Mouse (Mus musculus) intestine, embryonic 16.5 days (tissue): ENCODE data around the gene Tmem145. TPM values are rescaled to one million over a fixed set of nuclear protein-coding genes. Genes with fewer than 3 reads are reported as not detected.

ENCODE experiments used
- ATAC-seq: fragments of 200-750 bp; cut with Nextera tagmentation; 2 replicates; pipeline ENCODE4 v1.8.0; 2017; ENCODE audit warnings: moderate TSS enrichment, moderate library complexity
- H3K27ac ChIP-seq: fragments of 300-500 bp; sonication (generic); 2 replicates; pipeline ENCODE4 v1.5.1; 2014; ENCODE audit warnings: mild to moderate bottlenecking, low read length
- H3K27me3 ChIP-seq: fragments of 300-500 bp; sonication (generic); replicated peaks from 2 replicates; pipeline ENCODE4 v1.6.1; 2014; ENCODE audit warnings: low read length, control low read depth, mixed read lengths; ENCODE audit not compliant: control insufficient read depth, insufficient read depth
- H3K36me3 ChIP-seq: fragments of 300-500 bp; sonication (generic); 2 replicates; pipeline ENCODE4 v1.6.1; 2014; ENCODE audit warnings: low read length, control low read depth; ENCODE audit not compliant: control insufficient read depth, insufficient read depth
- H3K4me1 ChIP-seq: fragments of 300-500 bp; sonication (generic); 2 replicates; pipeline ENCODE4 v1.6.1; 2014; ENCODE audit warnings: low read length, control low read depth, mixed read lengths; ENCODE audit not compliant: control insufficient read depth, insufficient read depth
- H3K4me2 ChIP-seq: fragments of 300-500 bp; sonication (generic); 2 replicates; pipeline ENCODE4 v1.6.1; 2014; ENCODE audit warnings: low read depth, low read length, control low read depth
- H3K4me3 ChIP-seq: fragments of 300-500 bp; sonication (generic); 2 replicates; pipeline ENCODE4 v1.5.1; 2014; ENCODE audit warnings: mild to moderate bottlenecking, low read length
- H3K9ac ChIP-seq: fragments of 300-500 bp; sonication (generic); 2 replicates; pipeline ENCODE4 v1.6.1; 2014; ENCODE audit warnings: low read depth, low read length
- H3K9me3 ChIP-seq: fragments of 300-500 bp; sonication (generic); 2 replicates; pipeline ENCODE4 v1.6.1; 2016; ENCODE audit warnings: low read length, control low read depth; ENCODE audit not compliant: control insufficient read depth
- WGBS: fragments of 180-500 bp; shearing (Covaris S2); extraction: QIAGEN DNeasy Blood & Tissue Kit; methylation state at CpG from one replicate; pipeline ENCODE4 v1.1.7; 2014; 5-methylcytosine and 5-hydroxymethylcytosine counted together
- polyA plus RNA-seq: library from polyadenylated mRNA; unstranded; fragments of >200 nt; fragmentation: Nextera tagmentation; extraction: Ambion mirVana; gene quantifications from 2 replicates; pipeline ENCODE4 v1.2.1, GENCODE M21; 2015

The Tmem145 gene
- polyA plus RNA-seq, 1 experiment from 2014 or later: 0.61 TPM

DNA sequence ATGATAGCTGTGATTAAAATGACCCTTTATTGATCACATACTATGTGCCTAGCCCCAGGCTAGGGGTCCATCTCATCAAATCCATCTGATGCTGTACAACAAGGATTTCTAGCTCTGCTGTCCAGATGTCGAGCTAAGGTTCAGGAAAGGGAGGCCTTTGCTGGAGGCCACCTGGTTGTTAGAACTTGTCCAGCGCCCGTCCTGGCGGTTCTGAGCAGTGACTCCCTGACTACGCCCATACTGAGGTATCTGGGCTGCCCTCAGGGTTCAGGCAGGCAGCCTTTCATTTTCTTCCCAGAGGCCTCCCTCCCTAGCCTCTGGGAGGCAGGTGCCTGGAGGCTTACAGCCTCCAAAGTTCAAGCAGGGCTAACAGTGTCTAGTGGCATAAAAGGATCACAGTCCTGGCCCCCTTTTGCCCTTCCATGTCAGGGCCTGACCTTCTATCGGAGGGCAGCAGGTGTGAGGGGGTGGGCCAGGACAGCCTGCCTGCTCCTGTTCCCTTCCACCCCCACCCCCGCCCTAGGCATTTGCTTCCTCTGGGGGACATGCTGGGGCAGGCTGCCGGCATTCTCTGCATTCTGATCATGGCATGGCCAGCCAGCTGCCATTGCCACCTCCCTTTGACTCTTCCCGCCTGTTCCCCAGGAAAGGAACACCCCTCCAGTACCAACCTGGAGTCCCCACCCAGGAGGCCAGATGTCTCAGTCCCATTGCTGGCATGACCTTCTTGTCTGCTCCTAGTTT is 30.2 kb upstream of the Tmem145 start:
- peak overlapping the region; percentile 44 for H3K9ac ChIP-seq
- peak overlapping the region; percentile 43; the same call in 1 of the 2 replicates for H3K27ac ChIP-seq

DNA sequence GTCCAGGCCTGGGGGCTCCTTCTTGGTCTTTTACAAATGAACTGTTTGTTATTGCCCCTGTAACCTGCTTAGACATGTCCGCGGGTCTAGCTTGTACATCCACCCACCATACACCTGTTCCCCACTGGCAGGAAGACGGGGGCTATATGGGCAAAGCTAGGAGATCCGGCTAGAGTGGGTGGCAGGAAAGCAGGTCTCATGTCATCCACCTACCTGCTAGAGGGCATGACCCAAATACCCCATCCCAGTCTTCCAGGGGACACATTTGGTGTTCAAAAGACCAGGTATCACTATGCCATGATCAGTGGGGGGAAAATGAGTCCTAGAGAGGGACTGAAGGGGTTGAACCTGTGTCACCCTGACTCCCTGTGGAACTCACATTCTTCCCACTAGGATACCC is 28.5 kb upstream of the Tmem145 start:
- Histone ChIP-seq H3K9ac (peak overlapping the region; percentile 81), H3K27ac (peak overlapping the region; percentile 98; the same call in 1 of the 2 replicates), H3K27me3 (no peaks in the 10 kb centered on the region), H3K4me3 (no peak overlapping the region), H3K4me2 (peak overlapping the region; percentile 91), H3K4me1 (peaks cover 54% of the 10 kb centered on the region), H3K36me3 (peaks cover 2% of the 10 kb centered on the region; the same call in 1 of the 2 replicates), H3K9me3 (no peaks in the 10 kb centered on the region)
- WGBS: 86% methylated on average over 4 of the region's 4 CpGs
- ATAC-seq: no peak

More for the DNA sequence above, 30.2 kb upstream of the Tmem145 start:
- Histone ChIP-seq H3K4me1 (peaks cover 45% of the 10 kb centered on the region), H3K9me3 (no peaks in the 10 kb centered on the region), H3K27me3 (no peaks in the 10 kb centered on the region), H3K36me3 (peaks cover 2% of the 10 kb centered on the region), H3K4me2 (no peak overlapping the region), H3K4me3 (no peak overlapping the region)
- WGBS: 55% methylated on average over 9 of the region's 9 CpGs
- ATAC-seq: no peak

DNA sequence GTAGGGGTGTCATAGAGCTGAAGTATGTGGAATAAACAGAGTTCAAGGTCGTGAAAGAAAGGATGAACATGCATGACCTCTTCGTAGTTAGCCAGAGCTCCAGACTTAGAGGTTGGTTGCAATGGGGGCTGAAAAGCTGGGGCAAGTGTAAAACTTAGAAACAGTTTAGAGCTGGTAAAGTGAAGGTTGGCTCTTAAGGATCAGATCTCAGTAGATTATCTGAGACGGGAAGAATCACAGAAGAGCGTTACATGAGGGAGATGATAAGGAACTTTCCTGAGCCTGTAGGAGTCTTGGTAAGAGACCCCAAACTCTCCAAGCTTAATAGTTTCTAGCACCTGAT is 27.9 kb upstream of the Tmem145 start:
- ATAC-seq: no peak
- no peaks in the 10 kb centered on the region for H3K27me3 ChIP-seq
- peak overlapping the region; percentile 68 for H3K4me3 ChIP-seq
- peaks cover 2% of the 10 kb centered on the region; the same call in 1 of the 2 replicates for H3K36me3 ChIP-seq
- 8% methylated on average over 4 of the region's 4 CpGs for WGBS
- peaks cover 54% of the 10 kb centered on the region for H3K4me1 ChIP-seq
- peak overlapping the region; percentile 91 for H3K4me2 ChIP-seq
- H3K9me3 ChIP-seq: no peaks in the 10 kb centered on the region
- H3K27ac ChIP-seq: peak overlapping the region; percentile 98
- H3K9ac ChIP-seq: peak overlapping the region; percentile 81

DNA sequence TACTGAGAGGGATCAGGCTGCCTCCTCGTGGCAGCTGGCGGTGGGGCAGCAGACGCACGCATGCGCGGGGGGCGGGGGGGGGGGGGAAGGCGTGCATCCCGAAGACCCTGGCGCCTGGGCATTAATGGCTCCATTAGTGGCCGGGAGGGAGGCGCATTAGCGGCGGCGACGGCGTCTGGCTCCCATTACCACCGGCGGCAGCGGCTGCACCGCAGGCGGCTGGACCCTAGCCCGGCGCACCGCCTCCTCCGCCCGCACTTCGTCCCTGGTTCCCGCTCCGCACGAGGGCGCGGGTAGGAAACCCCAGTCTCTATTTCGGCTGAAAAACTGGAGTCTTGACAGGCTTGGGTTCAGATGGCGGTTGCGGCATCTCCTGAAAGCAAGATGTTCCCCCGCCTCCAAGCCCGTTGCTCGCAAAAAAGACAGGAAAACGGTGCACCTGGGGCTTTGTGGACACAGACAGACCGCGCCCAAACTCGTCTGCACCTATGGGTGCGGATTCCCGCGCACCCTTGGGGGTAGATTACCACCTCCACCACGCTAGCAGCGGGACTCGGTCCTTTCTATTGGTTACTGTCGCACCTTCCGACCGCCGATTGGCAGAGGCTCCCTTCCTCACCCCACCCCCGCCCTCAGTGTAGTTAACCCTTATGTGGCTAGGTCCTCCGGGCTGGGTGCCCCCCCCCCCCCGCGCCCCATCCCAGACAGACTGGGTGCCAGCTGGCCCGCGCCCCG is 27.4 kb upstream of the Tmem145 start:
- Histone ChIP-seq H3K4me2 (peak overlapping the region; percentile 91), H3K27me3 (no peaks in the 10 kb centered on the region), H3K36me3 (peaks cover under 1% of the 10 kb centered on the region; the same call in 1 of the 2 replicates), H3K4me1 (peaks cover 58% of the 10 kb centered on the region), H3K9ac (peak overlapping the region; percentile 81), H3K27ac (peak overlapping the region; percentile 98), H3K9me3 (no peaks in the 10 kb centered on the region), H3K4me3 (peak overlapping the region; percentile 68)
- ATAC-seq: peak; percentile 70
- under 1% methylated on average over 56 of the region's 60 CpGs for WGBS

DNA sequence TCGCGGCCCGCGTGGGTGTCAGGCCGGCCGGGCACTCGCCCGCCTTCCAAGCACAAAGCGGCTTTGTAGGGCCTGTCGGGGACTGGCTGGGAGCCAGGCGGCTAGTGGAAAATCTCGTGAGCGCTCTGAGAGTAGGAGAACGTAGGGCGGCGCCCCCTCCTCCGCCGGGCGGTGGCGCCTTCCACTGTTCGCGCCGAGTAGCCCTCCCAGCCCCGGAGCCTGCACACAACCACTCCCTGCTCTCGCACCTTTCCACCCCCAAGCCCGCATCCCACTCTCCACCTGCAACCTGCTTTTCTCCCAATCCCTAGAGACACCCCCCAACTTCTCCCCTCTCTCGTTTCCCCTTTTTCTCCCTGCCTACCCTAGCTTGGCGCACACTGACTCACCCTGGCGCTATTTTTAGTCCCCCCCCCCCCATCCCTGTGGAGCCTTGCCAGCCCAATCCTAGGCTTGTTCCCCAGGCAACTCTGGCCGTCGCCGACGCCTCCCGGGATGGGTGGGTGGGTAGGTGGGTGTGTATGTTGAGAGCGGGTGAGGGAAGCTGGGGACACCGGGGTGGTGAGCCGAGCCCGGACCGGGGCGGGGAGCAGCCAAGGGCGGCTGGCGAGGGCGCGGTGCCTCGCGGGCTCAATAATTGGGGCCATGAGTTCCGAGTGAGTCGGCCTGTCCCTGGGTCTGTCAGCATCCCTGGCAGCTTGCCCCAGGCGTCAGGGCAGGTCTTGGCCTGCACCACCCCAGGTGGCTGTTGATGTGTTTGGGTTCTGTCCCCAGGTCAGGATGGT is 26.6 kb upstream of the Tmem145 start:
- H3K27me3 ChIP-seq: no peaks in the 10 kb centered on the region
- H3K4me1 ChIP-seq: peaks cover 60% of the 10 kb centered on the region
- peak; percentile 49 for ATAC-seq
- H3K9me3 ChIP-seq: no peaks in the 10 kb centered on the region
- H3K36me3 ChIP-seq: no peaks in the 10 kb centered on the region
- peak overlapping the region; percentile 68 for H3K4me3 ChIP-seq
- H3K27ac ChIP-seq: peak overlapping the region; percentile 98
- under 1% methylated on average over 49 of the region's 49 CpGs for WGBS
- H3K9ac ChIP-seq: peak overlapping the region; percentile 81
- H3K4me2 ChIP-seq: peak overlapping the region; percentile 91

DNA sequence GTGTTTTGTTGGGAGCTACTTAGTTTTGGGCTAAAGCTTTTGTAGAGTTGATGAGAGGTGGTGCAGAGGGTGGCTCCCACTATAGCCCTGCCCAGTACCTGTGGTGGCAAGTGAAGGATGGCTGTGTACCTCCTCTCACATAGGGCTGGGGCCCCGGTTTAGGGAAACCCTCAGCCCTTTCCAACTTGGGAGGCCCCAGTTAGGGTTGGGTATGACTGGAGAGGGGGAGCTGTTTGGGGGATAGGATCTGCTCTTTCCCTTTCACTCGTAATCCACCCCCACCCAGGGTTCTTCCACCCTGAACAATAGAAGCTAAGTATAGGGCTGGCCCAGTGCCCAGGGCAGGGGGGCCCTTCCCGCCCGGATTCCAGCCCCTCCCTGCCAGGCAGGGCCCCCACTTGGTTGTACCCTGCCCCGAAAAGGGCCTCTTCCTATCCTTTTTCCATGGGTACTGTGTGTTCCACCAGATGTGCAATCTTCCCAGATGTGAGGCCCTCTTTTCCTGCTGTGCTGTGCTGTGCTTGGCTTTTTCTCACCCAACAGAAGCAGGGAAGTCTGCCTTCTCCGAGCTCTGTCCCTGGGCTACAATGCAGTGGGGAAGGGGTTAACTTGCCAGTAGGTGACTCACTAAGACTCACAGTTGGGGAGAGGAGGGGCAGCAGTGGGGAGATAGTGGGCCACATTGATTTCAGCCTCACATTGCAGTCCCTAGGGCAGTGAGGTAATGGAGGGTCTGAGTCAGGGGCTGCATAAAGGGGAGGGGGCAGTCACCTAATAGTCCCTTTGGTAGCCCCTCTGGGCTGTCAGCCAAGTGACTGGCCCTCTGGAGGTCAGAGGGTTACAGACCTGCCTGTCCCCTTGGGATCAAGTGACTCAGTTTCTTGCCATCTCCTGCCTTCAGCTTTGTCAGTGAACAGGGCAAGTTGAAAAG is 25.8 kb upstream of the Tmem145 start:
- Histone ChIP-seq H3K27ac (peak overlapping the region; percentile 98), H3K4me2 (peak overlapping the region; percentile 91), H3K27me3 (no peaks in the 10 kb centered on the region), H3K36me3 (0 out of 2 replicates have a peak, but pooled peaks cover 3% of the 10 kb centered on the region), H3K9me3 (no peaks in the 10 kb centered on the region), H3K4me1 (peaks cover 63% of the 10 kb centered on the region), H3K4me3 (peak overlapping the region; percentile 68), H3K9ac (peak overlapping the region; percentile 81)
- ATAC-seq: peak; percentile 9
- 0% methylated on average over 6 of the region's 6 CpGs for WGBS

DNA sequence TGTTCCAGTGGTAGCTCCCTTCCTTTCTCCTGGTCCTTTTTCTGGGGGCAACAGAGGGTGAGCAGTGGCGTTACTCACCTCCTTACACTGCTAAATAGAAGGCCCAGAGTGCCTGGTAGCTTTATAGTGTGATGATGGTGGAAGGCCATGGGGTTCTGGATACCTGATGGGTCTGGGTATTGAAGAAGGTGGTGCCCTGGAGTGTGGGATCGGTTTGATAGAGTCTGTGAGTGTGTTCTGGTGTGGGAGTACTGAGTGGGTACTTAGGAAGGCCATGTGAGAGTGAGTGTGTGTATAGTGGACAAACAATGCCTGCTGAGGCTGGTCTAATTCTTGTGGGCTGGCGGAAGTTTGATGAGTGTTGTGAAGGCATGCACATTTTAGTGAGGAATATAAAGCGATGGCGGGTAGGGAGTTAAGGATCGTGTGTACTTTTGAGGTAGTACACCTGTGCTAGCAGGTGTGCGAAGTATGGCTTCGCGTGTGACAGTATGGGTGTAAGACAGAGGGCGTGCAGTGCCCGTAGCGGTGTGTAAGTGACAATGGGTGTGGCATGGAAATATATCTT is 24.7 kb upstream of the Tmem145 start:
- Histone ChIP-seq H3K4me3 (peak overlapping the region; percentile 68), H3K9ac (peak overlapping the region; percentile 81), H3K4me1 (peaks cover 52% of the 10 kb centered on the region), H3K9me3 (no peaks in the 10 kb centered on the region), H3K27me3 (no peaks in the 10 kb centered on the region), H3K36me3 (peaks cover 10% of the 10 kb centered on the region; the same call in 1 of the 2 replicates), H3K27ac (peak overlapping the region; percentile 98), H3K4me2 (peak overlapping the region; percentile 91)
- ATAC-seq: peak; percentile 27
- WGBS: 13% methylated on average over 12 of the region's 12 CpGs
